Mouse (Mus musculus) midbrain, embryonic 12.5 days (tissue): Measurements from ENCODE around the gene Slc22a2. TPM values are rescaled to one million over a fixed set of nuclear protein-coding genes. Genes with fewer than 3 reads are reported as not detected.

Experiments used
- ATAC-seq: fragments of 200-750 bp; cut with Nextera tagmentation; 2 replicates; pipeline ENCODE4 v1.8.0; 2017; ENCODE audit warnings: low read depth, moderate TSS enrichment, moderate library complexity; ENCODE audit not compliant: low FRiP score
- H3K27ac ChIP-seq: fragments of 300-500 bp; sonication (generic); replicated peaks from 2 replicates; pipeline ENCODE4 v1.5.1; 2016; ENCODE audit warnings: mild to moderate bottlenecking
- H3K27me3 ChIP-seq: fragments of 300-500 bp; sonication (generic); 2 replicates; pipeline ENCODE4 v1.6.1; 2016; ENCODE audit warnings: mild to moderate bottlenecking
- H3K36me3 ChIP-seq: fragments of 300-500 bp; sonication (generic); 2 replicates; pipeline ENCODE4 v1.6.1; 2016
- H3K4me1 ChIP-seq: fragments of 300-500 bp; sonication (generic); 2 replicates; pipeline ENCODE4 v1.6.1; 2016
- H3K4me2 ChIP-seq: fragments of 300-500 bp; sonication (generic); replicated peaks from 2 replicates; pipeline ENCODE4 v1.6.1; 2016; ENCODE audit warnings: mild to moderate bottlenecking, moderate library complexity
- H3K4me3 ChIP-seq: fragments of 300-500 bp; sonication (generic); 2 replicates; pipeline ENCODE4 v1.5.1; 2016; ENCODE audit warnings: mild to moderate bottlenecking
- H3K9ac ChIP-seq: fragments of 300-500 bp; sonication (generic); replicated peaks from 2 replicates; pipeline ENCODE4 v1.6.1; 2016; ENCODE audit warnings: mild to moderate bottlenecking, moderate library complexity
- H3K9me3 ChIP-seq: fragments of 300-500 bp; sonication (generic); 2 replicates; pipeline ENCODE4 v1.6.1; 2016; ENCODE audit warnings: mild to moderate bottlenecking
- WGBS: fragments of 180-500 bp; shearing (Covaris S2); methylation state at CpG from one replicate; pipeline ENCODE4 v1.1.7; 2016; 5-methylcytosine and 5-hydroxymethylcytosine counted together
- polyA plus RNA-seq: library from polyadenylated mRNA; unstranded; fragments of >200 nt; fragmentation: Nextera tagmentation; extraction: Ambion mirVana; gene quantifications from 2 replicates; pipeline ENCODE4 v1.2.1, GENCODE M21; 2016

Slc22a2 gene
- polyA plus RNA-seq, 1 experiment from 2014 or later: 0.23 TPM

GRCm38 (mm10) chr17:12639585-12639984, 55.7 kb downstream of the Slc22a2 start:
- H3K4me3 ChIP-seq: no peak overlapping the region
- H3K4me1 ChIP-seq: no peaks in the 10 kb centered on the region
- no peak overlapping the region for H3K27ac ChIP-seq
- no peak for ATAC-seq
- H3K27me3 ChIP-seq: 0 out of 2 replicates have a peak, but pooled peaks cover 5% of the 10 kb centered on the region
- H3K9me3 ChIP-seq: no peaks in the 10 kb centered on the region
- 95% methylated on average over 3 of the region's 3 CpGs for WGBS
- H3K9ac ChIP-seq: no peak overlapping the region
- no peak overlapping the region for H3K4me2 ChIP-seq
- no peaks in the 10 kb centered on the region for H3K36me3 ChIP-seq

- 77% methylated on average over 4 of the region's 4 CpGs for WGBS
- no peak overlapping the region for H3K27ac ChIP-seq
- no peaks in the 10 kb centered on the region for H3K4me1 ChIP-seq
- H3K27me3 ChIP-seq: no peaks in the 10 kb centered on the region
- H3K36me3 ChIP-seq: no peaks in the 10 kb centered on the region
- H3K4me2 ChIP-seq: no peak overlapping the region
- no peaks in the 10 kb centered on the region for H3K9me3 ChIP-seq
- ATAC-seq: no peak
- no peak overlapping the region for H3K9ac ChIP-seq
- H3K4me3 ChIP-seq: no peak overlapping the region
These were observed 57.2 kb downstream of the Slc22a2 start for GRCm38 (mm10) chr17:12641087-12641486.

GRCm38 (mm10) chr17:12645461-12645860, 61.5 kb downstream of the Slc22a2 start:
- Histone ChIP-seq H3K27ac (no peak overlapping the region), H3K27me3 (no peaks in the 10 kb centered on the region)
- 79% methylated on average over 5 of the region's 5 CpGs for whole genome bisulfite sequencing

GRCm38 (mm10) chr17:12652604-12653003, 68.7 kb downstream of the Slc22a2 start:
- Histone ChIP-seq H3K27me3 (no peaks in the 10 kb centered on the region), H3K4me3 (no peak overlapping the region), H3K9ac (no peak overlapping the region), H3K4me2 (no peak overlapping the region), H3K36me3 (no peaks in the 10 kb centered on the region), H3K27ac (no peak overlapping the region), H3K9me3 (no peaks in the 10 kb centered on the region), H3K4me1 (no peaks in the 10 kb centered on the region)
- no peak for ATAC-seq
- 93% methylated on average over 11 of the region's 11 CpGs for WGBS

More at GRCm38 (mm10) chr17:12645461-12645860, 61.5 kb downstream of the Slc22a2 start:
- Histone ChIP-seq H3K9ac (no peak overlapping the region), H3K4me1 (no peaks in the 10 kb centered on the region), H3K4me3 (no peak overlapping the region), H3K36me3 (no peaks in the 10 kb centered on the region), H3K4me2 (no peak overlapping the region), H3K9me3 (no peaks in the 10 kb centered on the region)
- ATAC-seq: no peak

- H3K9ac ChIP-seq: no peak overlapping the region
- H3K4me3 ChIP-seq: no peak overlapping the region
- ATAC-seq: no peak
- H3K36me3 ChIP-seq: no peaks in the 10 kb centered on the region
- 77% methylated on average over 3 of the region's 3 CpGs for WGBS
- no peak overlapping the region for H3K27ac ChIP-seq
- H3K4me1 ChIP-seq: no peaks in the 10 kb centered on the region
- H3K9me3 ChIP-seq: no peaks in the 10 kb centered on the region
- H3K27me3 ChIP-seq: no peaks in the 10 kb centered on the region
- no peak overlapping the region for H3K4me2 ChIP-seq
These were observed 70.1 kb downstream of the Slc22a2 start for GRCm38 (mm10) chr17:12654061-12654460.

- Histone ChIP-seq H3K9ac (no peak overlapping the region), H3K9me3 (no peaks in the 10 kb centered on the region), H3K36me3 (no peaks in the 10 kb centered on the region), H3K4me2 (no peak overlapping the region), H3K27me3 (no peaks in the 10 kb centered on the region), H3K27ac (no peak overlapping the region), H3K4me1 (no peaks in the 10 kb centered on the region), H3K4me3 (no peak overlapping the region)
- 85% methylated on average over 7 of the region's 7 CpGs for WGBS
- ATAC-seq: no peak
These were observed 71.9 kb downstream of the Slc22a2 start for GRCm38 (mm10) chr17:12655826-12656225.

- no peaks in the 10 kb centered on the region for H3K9me3 ChIP-seq
- no peak for ATAC-seq
- H3K4me3 ChIP-seq: no peak overlapping the region
- no peak overlapping the region for H3K9ac ChIP-seq
- H3K27me3 ChIP-seq: peaks cover 8% of the 10 kb centered on the region
- 80% methylated on average over 7 of the region's 7 CpGs for WGBS
- H3K27ac ChIP-seq: no peak overlapping the region
- no peaks in the 10 kb centered on the region for H3K4me1 ChIP-seq
- no peak overlapping the region for H3K4me2 ChIP-seq
- no peaks in the 10 kb centered on the region for H3K36me3 ChIP-seq
These were observed 74.9 kb downstream of the Slc22a2 start for GRCm38 (mm10) chr17:12658784-12659183.

GRCm38 (mm10) chr17:12659233-12659632, 75.3 kb downstream of the Slc22a2 start:
- no peaks in the 10 kb centered on the region for H3K36me3 ChIP-seq
- no peak overlapping the region for H3K4me3 ChIP-seq
- ATAC-seq: no peak
- 94% methylated on average over 10 of the region's 10 CpGs for WGBS
- H3K4me2 ChIP-seq: no peak overlapping the region
- no peak overlapping the region for H3K27ac ChIP-seq
- peaks cover 8% of the 10 kb centered on the region for H3K27me3 ChIP-seq
- H3K9ac ChIP-seq: no peak overlapping the region
- no peaks in the 10 kb centered on the region for H3K4me1 ChIP-seq
- no peaks in the 10 kb centered on the region for H3K9me3 ChIP-seq

GRCm38 (mm10) chr17:12660572-12661260, 76.8 kb downstream of the Slc22a2 start:
- H3K9me3 ChIP-seq: no peaks in the 10 kb centered on the region
- peak; percentile 73; the same call in 1 of the 2 replicates for ATAC-seq
- H3K27ac ChIP-seq: no peak overlapping the region
- no peak overlapping the region for H3K4me2 ChIP-seq
- WGBS: 75% methylated on average over 13 of the region's 13 CpGs
- H3K4me3 ChIP-seq: no peak overlapping the region
- H3K4me1 ChIP-seq: no peaks in the 10 kb centered on the region
- H3K36me3 ChIP-seq: no peaks in the 10 kb centered on the region
- H3K27me3 ChIP-seq: peaks cover 8% of the 10 kb centered on the region
- no peak overlapping the region for H3K9ac ChIP-seq

- H3K4me2 ChIP-seq: no peak overlapping the region
- no peak for ATAC-seq
- H3K36me3 ChIP-seq: no peaks in the 10 kb centered on the region
- no peaks in the 10 kb centered on the region for H3K9me3 ChIP-seq
- no peak overlapping the region for H3K9ac ChIP-seq
- no peak overlapping the region for H3K4me3 ChIP-seq
- WGBS: 79% methylated on average over 8 of the region's 8 CpGs
- H3K27ac ChIP-seq: no peak overlapping the region
- peaks cover 8% of the 10 kb centered on the region for H3K27me3 ChIP-seq
- no peaks in the 10 kb centered on the region for H3K4me1 ChIP-seq
These were observed 80.2 kb downstream of the Slc22a2 start for GRCm38 (mm10) chr17:12664156-12664555.

- no peaks in the 10 kb centered on the region for H3K36me3 ChIP-seq
- no peak for ATAC-seq
- H3K27ac ChIP-seq: no peak overlapping the region; the same call in 1 of the 2 replicates
- H3K9ac ChIP-seq: no peak overlapping the region
- 49% methylated on average over 7 of the region's 7 CpGs for WGBS
- no peaks in the 10 kb centered on the region for H3K9me3 ChIP-seq
- H3K4me2 ChIP-seq: no peak overlapping the region
- H3K4me1 ChIP-seq: no peaks in the 10 kb centered on the region
- H3K27me3 ChIP-seq: no peaks in the 10 kb centered on the region
- H3K4me3 ChIP-seq: no peak overlapping the region
These were observed 84.8 kb downstream of the Slc22a2 start for GRCm38 (mm10) chr17:12668478-12669362.

GRCm38 (mm10) chr17:12669363-12669679, 85.4 kb downstream of the Slc22a2 start:
- Histone ChIP-seq H3K4me2 (no peak overlapping the region), H3K9me3 (no peaks in the 10 kb centered on the region), H3K27me3 (no peaks in the 10 kb centered on the region), H3K4me3 (no peak overlapping the region), H3K4me1 (no peaks in the 10 kb centered on the region), H3K36me3 (no peaks in the 10 kb centered on the region), H3K27ac (no peak overlapping the region; the same call in 1 of the 2 replicates), H3K9ac (no peak overlapping the region)
- ATAC-seq: no peak
